Mouse (Mus musculus) kidney, embryonic 15.5 days (tissue): Measurements from ENCODE around the gene Sema4g. TPM values are rescaled to one million over a fixed set of nuclear protein-coding genes. Genes with fewer than 3 reads are reported as not detected.

Source experiments
- ATAC-seq: fragments of 200-750 bp; cut with Nextera tagmentation; replicated peaks from 2 replicates; pipeline ENCODE4 v1.8.0; 2017; ENCODE audit warnings: moderate TSS enrichment; ENCODE audit not compliant: low FRiP score
- H3K27ac ChIP-seq: fragments of 300-500 bp; sonication (generic); 2 replicates; pipeline ENCODE4 v1.5.1; 2015; ENCODE audit warnings: mild to moderate bottlenecking, inconsistent platforms
- H3K27me3 ChIP-seq: fragments of 300-500 bp; sonication (generic); 2 replicates; pipeline ENCODE4 v1.6.1; 2015; ENCODE audit warnings: inconsistent platforms
- H3K36me3 ChIP-seq: fragments of 300-500 bp; sonication (generic); 2 replicates; pipeline ENCODE4 v1.6.1; 2015; ENCODE audit warnings: inconsistent platforms
- H3K4me1 ChIP-seq: fragments of 300-500 bp; sonication (generic); 2 replicates; pipeline ENCODE4 v1.6.1; 2015; ENCODE audit warnings: inconsistent platforms
- H3K4me2 ChIP-seq: fragments of 300-500 bp; sonication (generic); 2 replicates; pipeline ENCODE4 v1.6.1; 2015; ENCODE audit warnings: moderate library complexity, mild to moderate bottlenecking, inconsistent platforms
- H3K4me3 ChIP-seq: fragments of 300-500 bp; sonication (generic); replicated peaks from 2 replicates; pipeline ENCODE4 v1.5.1; 2015; ENCODE audit warnings: mild to moderate bottlenecking, inconsistent platforms
- H3K9ac ChIP-seq: fragments of 300-500 bp; sonication (generic); 2 replicates; pipeline ENCODE4 v1.6.1; 2015; ENCODE audit warnings: mild to moderate bottlenecking, inconsistent platforms
- H3K9me3 ChIP-seq: fragments of 300-500 bp; sonication (generic); replicated peaks from 2 replicates; pipeline ENCODE4 v1.6.1; 2016; ENCODE audit warnings: inconsistent platforms
- WGBS: fragments of 180-500 bp; shearing (Covaris S2); methylation state at CpG from one replicate; pipeline ENCODE4 v1.1.7; 2015; ENCODE audit warnings: mixed read lengths; 5-methylcytosine and 5-hydroxymethylcytosine counted together
- polyA plus RNA-seq: library from polyadenylated mRNA; unstranded; fragments of >200 nt; fragmentation: Nextera tagmentation; extraction: Ambion mirVana; gene quantifications from 2 replicates; pipeline ENCODE4 v1.2.1, GENCODE M21; 2015

Sema4g gene
- polyA plus RNA-seq, 1 experiment from 2014 or later: 6.5 TPM

- Histone ChIP-seq H3K27ac (peak within 1 kb of the TSS; percentile 32; the same call in 1 of the 2 replicates), H3K4me2 (peak within 1 kb of the TSS; percentile 92), H3K27me3 (peaks cover 33% of the 10 kb centered on the region), H3K4me1 (peaks cover 50% of the 10 kb centered on the region), H3K36me3 (peaks cover 5% of the 10 kb centered on the region; the same call in 1 of the 2 replicates), H3K4me3 (peak within 1 kb of the TSS; percentile 57), H3K9me3 (no peaks in the 10 kb centered on the region), H3K9ac (0 out of 2 replicates have a peak within 1 kb of the TSS, but pooled peaks have one; percentile 58)
- WGBS: 64% methylated on average over 5 of the region's 5 CpGs
- ATAC-seq: no peak
Measured at GRCm38 (mm10) chr19:45045651-45046050, 56.8 kb downstream of the Sema4g start, which contains the start of gene Pdzd7. Pdzd7 (minus strand) TSS chr19:45045717.

GRCm38 (mm10) chr19:45046523-45047321 is 57.8 kb downstream of the Sema4g start:
- WGBS: 1% methylated on average over 34 of the region's 34 CpGs
- peak overlapping the region; percentile 92 for H3K27ac ChIP-seq
- H3K9ac ChIP-seq: peak overlapping the region; percentile 58
- peaks cover 50% of the 10 kb centered on the region for H3K4me1 ChIP-seq
- no peaks in the 10 kb centered on the region for H3K9me3 ChIP-seq
- H3K4me2 ChIP-seq: peak overlapping the region; percentile 92
- H3K36me3 ChIP-seq: peaks cover 10% of the 10 kb centered on the region
- H3K4me3 ChIP-seq: peak overlapping the region; percentile 57
- peak; percentile 35; the same call in 1 of the 2 replicates for ATAC-seq
- peaks cover 29% of the 10 kb centered on the region for H3K27me3 ChIP-seq

GRCm38 (mm10) chr19:45047417-45047934 is 58.6 kb downstream of the Sema4g start, which contains the start of gene Sfxn3:
Sfxn3 (plus strand) TSS chr19:45047503.
- peak within 1 kb of the TSS; percentile 58 for H3K9ac ChIP-seq
- H3K4me1 ChIP-seq: peaks cover 50% of the 10 kb centered on the region
- no peaks in the 10 kb centered on the region for H3K9me3 ChIP-seq
- ATAC-seq: peak; percentile 81
- under 1% methylated on average over 26 of the region's 26 CpGs for WGBS
- peaks cover 22% of the 10 kb centered on the region for H3K27me3 ChIP-seq
- H3K4me2 ChIP-seq: peak within 1 kb of the TSS; percentile 92
- H3K27ac ChIP-seq: peak within 1 kb of the TSS; percentile 92
- peak within 1 kb of the TSS; percentile 57 for H3K4me3 ChIP-seq
- H3K36me3 ChIP-seq: peaks cover 17% of the 10 kb centered on the region

GRCm38 (mm10) chr19:45047935-45048643 is 59.2 kb downstream of the Sema4g start:
- Histone ChIP-seq H3K4me3 (peak overlapping the region; percentile 57), H3K9me3 (no peaks in the 10 kb centered on the region), H3K36me3 (peaks cover 23% of the 10 kb centered on the region), H3K9ac (peak overlapping the region; percentile 58), H3K27me3 (peaks cover 22% of the 10 kb centered on the region), H3K4me1 (peaks cover 53% of the 10 kb centered on the region), H3K27ac (peak overlapping the region; percentile 92), H3K4me2 (peak overlapping the region; percentile 92)
- peak; percentile 52 for ATAC-seq
- 32% methylated on average over 11 of the region's 11 CpGs for WGBS

- Histone ChIP-seq H3K9ac (peak overlapping the region; percentile 58; the same call in 1 of the 2 replicates), H3K27ac (peak overlapping the region; percentile 92; the same call in 1 of the 2 replicates), H3K4me1 (peaks cover 56% of the 10 kb centered on the region), H3K36me3 (peaks cover 29% of the 10 kb centered on the region), H3K4me2 (peak overlapping the region; percentile 92), H3K27me3 (peaks cover 22% of the 10 kb centered on the region), H3K4me3 (peak overlapping the region; percentile 57; the same call in 1 of the 2 replicates), H3K9me3 (no peaks in the 10 kb centered on the region)
- 79% methylated on average over 12 of the region's 12 CpGs for WGBS
- ATAC-seq: no peak
Measured at GRCm38 (mm10) chr19:45048644-45049365, 59.9 kb downstream of the Sema4g start.

GRCm38 (mm10) chr19:45049523-45049922 is 60.6 kb downstream of the Sema4g start:
- 78% methylated on average over 9 of the region's 9 CpGs for WGBS
- H3K9me3 ChIP-seq: no peaks in the 10 kb centered on the region
- no peak for ATAC-seq
- H3K4me1 ChIP-seq: peaks cover 52% of the 10 kb centered on the region
- H3K27ac ChIP-seq: no peak overlapping the region
- H3K27me3 ChIP-seq: peaks cover 18% of the 10 kb centered on the region
- no peak overlapping the region for H3K4me2 ChIP-seq
- peaks cover 29% of the 10 kb centered on the region for H3K36me3 ChIP-seq
- H3K9ac ChIP-seq: no peak overlapping the region
- no peak overlapping the region for H3K4me3 ChIP-seq

Other genes starting within 250 kb of the Sema4g start
- gene Pax2, start 233.1 kb upstream of the Sema4g start, polyA plus RNA-seq: 34.6 and 36.9 TPM in 2 replicates
- 40.5 and 40.6 TPM in 2 replicates for gene Slf2, start 58.0 kb upstream of the Sema4g start, polyA plus RNA-seq
- 29.4 and 29.7 TPM in 2 replicates for gene Twnk, start 16.6 kb downstream of the Sema4g start, polyA plus RNA-seq
- gene Mrpl43, start 17.3 kb downstream of the Sema4g start, polyA plus RNA-seq: 71.9 and 73.5 TPM in 2 replicates
- gene Lzts2, start 25.3 kb downstream of the Sema4g start, polyA plus RNA-seq: 66.6 and 72.8 TPM in 2 replicates
- 0.78 and 1.1 TPM in 2 replicates for gene Pdzd7, start 56.6 kb downstream of the Sema4g start, polyA plus RNA-seq
- gene Sfxn3, start 58.4 kb downstream of the Sema4g start, polyA plus RNA-seq: 20.2 and 24.4 TPM in 2 replicates
- 13.3 and 20.2 TPM in 2 replicates for gene Kazald1, start 86.1 kb downstream of the Sema4g start, polyA plus RNA-seq
- not detected in 2 replicates for gene Tlx1, start 161.6 kb downstream of the Sema4g start, polyA plus RNA-seq
- gene Lbx1, start 246.7 kb downstream of the Sema4g start, polyA plus RNA-seq: 0.06 and 0.14 TPM in 2 replicates